Mouse (Mus musculus) left cerebral cortex, postnatal 25 days (tissue): ENCODE data around the gene Itgb5. TPM values are rescaled to one million over a fixed set of nuclear protein-coding genes. Genes with fewer than 3 reads are reported as not detected.
A peak's percentile ranks its signal among the peaks of the same experiment; 100 is the strongest.

ENCODE experiments used
- DNase-seq, 2 experiments: peaks; one replicate each; pipeline ENCODE4 v3.0.0; 2022; ENCODE audit warnings: low spot score in 2 of 2, mixed read lengths in 1 of 2
- intact Hi-C: fragments of 180-260 bp; cut with DNase I; formaldehyde crosslinking; loops from one replicate; pipeline ENCODE4 v1.15.1; 2025
- total RNA-seq, 2 experiments: library from RNA; stranded (reverse); gene quantifications; 2 replicates each; pipeline ENCODE4 v1.2.3; 2021

Gene Itgb5
- total RNA-seq, 2 experiments from 2014 or later, result 37.3 to 39.3 TPM

DNA sequence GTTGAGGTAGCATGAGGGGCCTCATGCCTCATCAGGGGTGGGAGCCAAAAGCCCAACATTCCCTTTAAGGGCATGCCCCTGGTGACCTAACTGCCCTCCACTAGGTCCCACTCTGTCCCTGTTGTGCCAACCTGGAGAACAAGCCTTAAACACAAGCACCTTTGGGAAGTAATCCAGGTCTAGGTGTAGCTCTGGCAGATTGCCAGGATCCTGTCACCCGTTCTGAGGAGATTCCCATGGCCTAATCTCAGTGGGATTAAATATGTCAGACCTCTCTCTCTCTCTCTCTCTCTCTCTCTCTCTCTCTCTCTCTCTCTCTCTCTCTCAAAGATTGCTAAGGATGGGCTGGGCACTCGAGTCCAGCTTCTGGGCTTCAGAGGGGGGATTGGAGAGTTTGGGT lies 102.2 kb downstream of the Itgb5 start:
- no peak for DNase-seq
- intact Hi-C loops, result no loop called here

DNA sequence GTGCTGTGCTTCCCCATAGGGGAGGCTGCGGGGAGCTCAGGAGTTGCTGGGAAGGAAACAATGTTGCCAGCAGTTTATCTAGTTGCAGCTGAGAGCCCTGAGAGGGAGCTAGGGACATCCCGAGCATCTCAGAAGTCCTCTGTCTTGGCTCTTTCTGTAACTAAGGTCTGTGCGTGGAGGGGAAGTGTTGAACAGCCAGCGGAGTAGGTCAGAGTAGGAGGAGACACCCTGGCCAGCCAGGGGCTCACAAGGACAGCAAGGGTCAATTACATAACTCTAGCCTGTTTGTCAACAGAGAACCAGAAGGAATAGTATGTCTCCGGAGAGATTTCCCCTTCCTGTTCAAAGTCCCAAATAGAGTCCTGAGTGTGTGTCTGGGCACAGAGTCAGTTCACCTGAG lies 102.7 kb downstream of the Itgb5 start:
- DNase-seq, result no peak
- intact Hi-C loops, result no loop called here

- DNase-seq, result no peak
- intact Hi-C loops, result no loop called here
Measured at GRCm38 (mm10) chr16:33933411-33933810, 103.9 kb downstream of the Itgb5 start.

- intact Hi-C loops, result no loop called here
- DNase-seq, result peak; percentile 35 to 50
Measured at GRCm38 (mm10) chr16:33934701-33935406, 105.4 kb downstream of the Itgb5 start.

GRCm38 (mm10) chr16:33935407-33935785 lies 105.9 kb downstream of the Itgb5 start:
- intact Hi-C loops, result no loop called here
- DNase-seq, result no peak

DNA sequence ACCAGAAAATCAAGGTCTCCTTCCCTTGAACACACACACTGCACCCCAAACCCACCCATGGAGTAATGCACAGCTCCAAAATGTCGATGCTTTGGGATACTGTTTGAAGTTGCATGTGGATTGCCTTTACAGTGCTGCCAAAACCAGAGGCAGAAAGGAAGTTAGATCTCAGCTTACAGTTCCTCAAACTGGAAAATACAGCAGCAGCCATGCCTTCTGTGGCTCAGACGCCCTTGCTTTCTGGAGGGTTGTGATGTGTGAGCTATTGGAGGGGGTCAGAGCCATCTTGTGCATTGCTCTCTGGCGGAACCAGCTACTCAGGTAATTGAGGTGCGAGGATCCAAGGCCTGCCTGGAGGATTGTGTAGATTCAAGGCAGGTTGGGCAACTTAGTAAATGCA lies 107.4 kb downstream of the Itgb5 start:
- DNase-seq, result no peak
- intact Hi-C loops, result no loop called here

DNA sequence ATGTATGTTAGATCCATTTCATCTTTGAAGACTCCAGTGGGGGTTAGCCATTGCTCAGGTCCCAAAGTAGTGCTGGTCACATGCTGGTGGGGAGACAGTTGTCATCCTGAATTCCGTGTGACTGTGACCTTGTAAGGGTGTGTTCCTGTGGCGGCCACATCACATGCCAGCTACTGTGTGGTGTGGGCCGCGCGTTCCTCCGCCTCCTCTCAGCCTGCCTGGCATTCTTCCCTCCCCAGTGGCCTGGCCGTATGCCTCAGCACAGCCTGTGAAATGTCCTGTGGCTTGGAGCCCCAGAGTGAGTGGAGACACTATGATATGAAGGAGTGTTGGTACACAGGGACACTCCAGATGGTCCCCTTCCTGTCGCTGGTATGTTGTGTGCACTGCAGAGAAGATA lies 108.1 kb downstream of the Itgb5 start:
- intact Hi-C loops, result no loop called here
- peak; percentile 29 to 36 for DNase-seq

DNA sequence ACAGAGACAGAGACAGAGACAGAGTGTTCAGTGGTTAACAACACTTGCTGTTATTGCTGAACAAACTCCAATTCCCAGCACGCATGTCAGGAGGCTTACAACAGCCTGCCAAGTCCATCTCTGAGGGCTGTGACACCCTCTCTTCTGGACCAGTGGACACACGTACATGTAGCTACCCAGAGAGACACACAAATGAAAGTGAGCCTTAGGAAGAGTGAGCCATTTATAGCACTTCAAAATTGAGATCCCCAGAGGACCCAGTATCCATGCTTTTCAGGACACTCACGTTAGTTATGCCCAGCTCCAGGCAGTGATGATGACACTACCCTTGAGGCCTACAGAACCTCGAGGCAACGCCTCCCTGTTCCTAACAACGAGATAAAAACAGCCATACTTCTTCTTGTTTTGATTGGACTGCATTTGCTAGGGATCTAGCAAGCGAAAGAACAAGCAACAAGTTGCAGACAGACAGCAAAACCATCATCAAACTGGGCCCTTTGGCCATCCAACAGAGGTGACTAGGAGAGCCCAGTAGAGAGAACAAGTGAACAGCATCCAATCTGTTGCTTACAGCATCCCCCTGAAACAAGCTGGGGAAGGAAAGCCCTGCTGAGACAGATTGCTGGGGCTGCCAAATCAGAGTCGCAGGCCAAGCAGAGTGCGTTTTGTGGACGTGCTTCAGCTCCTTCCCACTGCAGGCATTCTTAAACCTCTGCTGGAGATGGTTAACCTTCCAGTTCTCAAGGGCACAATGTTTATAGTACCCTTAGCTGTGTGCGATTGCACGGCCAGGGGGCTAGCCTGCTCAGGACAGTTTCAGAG lies 109.1 kb downstream of the Itgb5 start:
- no peak for DNase-seq
- intact Hi-C loops, result no loop called here

GRCm38 (mm10) chr16:33939133-33939531 lies 109.7 kb downstream of the Itgb5 start:
- intact Hi-C loops, result no loop called here
- DNase-seq, result no peak

DNA sequence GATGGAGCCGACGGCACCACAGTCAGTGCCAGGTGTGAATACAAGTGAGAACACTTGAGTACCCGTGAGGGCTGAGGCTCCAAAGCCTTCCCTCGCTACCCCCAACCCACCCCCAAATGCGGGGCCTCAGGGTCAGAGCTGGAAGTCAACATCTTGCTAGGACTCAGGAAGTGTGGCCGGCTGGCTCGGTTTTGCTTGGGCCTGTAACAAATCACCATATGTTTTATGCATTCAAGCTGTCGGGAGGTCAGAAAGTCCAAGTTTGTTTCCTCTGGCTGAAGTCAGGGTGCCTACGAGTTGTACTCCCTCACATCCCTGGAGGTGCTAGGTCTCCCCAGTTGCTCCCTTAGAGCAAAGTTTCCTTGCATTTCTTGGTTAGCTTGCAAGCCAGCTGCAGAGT lies 110.2 kb downstream of the Itgb5 start:
- no peak for DNase-seq
- intact Hi-C loops, result no loop called here

- DNase-seq, result no peak
- intact Hi-C loops, result no loop called here
Measured at GRCm38 (mm10) chr16:33940095-33940494, 110.6 kb downstream of the Itgb5 start.

- peak; percentile 34 to 50 for DNase-seq
- intact Hi-C loops, result no loop called here
Measured at GRCm38 (mm10) chr16:33941271-33941781, 111.9 kb downstream of the Itgb5 start.

- DNase-seq, result no peak
- intact Hi-C loops, result no loop called here
Measured at GRCm38 (mm10) chr16:33942341-33942740, 112.9 kb downstream of the Itgb5 start.

DNA sequence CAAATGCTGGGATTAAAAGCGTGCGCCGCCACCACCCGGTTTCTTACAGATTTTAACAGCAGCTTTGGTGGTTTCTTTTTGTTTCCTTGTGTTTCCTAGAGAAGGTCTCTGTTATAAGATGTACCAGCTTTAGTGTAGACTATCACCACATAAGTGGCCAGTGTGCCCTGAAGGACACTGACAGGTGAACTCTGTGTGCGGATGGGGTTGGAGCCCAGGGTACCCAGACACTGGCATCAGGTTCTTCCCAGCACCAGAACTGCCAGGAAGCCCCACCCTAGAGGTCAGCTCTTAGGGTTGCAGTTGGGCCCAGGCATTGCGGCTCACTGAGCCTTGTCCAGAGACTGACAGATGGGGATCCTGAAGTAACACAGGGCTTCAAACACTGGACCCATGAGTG lies 113.9 kb downstream of the Itgb5 start:
- intact Hi-C loops, result no loop called here
- no peak for DNase-seq

DNA sequence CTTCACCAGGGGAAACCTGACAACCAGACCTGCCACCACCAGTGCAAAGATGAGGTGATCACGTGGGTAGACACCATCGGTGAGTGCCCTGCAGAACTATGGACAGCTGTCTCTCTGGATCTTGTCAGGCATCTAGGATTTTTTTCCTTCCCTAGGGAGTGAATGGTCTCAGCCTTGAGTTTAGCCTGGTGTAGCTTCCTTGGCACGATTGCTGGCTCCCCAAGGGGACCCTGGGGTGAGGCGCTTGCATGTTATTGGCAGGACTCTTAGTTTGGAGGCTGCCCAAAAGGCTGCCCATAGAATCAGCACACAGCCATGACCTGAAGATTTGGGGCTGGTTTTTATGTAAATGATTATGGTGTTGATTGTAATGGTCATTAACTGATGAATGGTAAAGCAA lies 114.7 kb downstream of the Itgb5 start:
- intact Hi-C loops, result no loop called here

DNA sequence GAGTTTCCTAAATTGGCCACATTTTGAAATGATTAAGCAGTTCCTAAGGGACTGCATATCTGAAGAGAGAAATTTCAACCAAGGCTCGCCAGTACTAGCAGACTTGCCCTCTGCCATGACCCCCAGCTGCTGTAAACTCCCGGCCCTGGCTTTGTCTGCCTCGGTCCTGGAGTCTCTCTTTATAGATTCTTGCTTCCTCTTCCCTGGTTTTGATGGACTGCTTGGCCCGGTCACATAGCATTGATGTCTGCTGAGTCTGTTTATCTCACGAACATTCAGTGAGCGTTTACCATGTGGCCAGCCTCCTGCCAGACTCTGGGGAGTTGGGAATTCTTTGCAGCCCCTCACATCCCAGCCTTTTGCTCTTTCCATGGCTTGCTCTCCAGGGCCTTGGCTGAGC lies 115.3 kb downstream of the Itgb5 start:
- intact Hi-C loops, result no loop called here
- no peak for DNase-seq

More for the DNA sequence above, 114.7 kb downstream of the Itgb5 start:
- no peak for DNase-seq

DNA sequence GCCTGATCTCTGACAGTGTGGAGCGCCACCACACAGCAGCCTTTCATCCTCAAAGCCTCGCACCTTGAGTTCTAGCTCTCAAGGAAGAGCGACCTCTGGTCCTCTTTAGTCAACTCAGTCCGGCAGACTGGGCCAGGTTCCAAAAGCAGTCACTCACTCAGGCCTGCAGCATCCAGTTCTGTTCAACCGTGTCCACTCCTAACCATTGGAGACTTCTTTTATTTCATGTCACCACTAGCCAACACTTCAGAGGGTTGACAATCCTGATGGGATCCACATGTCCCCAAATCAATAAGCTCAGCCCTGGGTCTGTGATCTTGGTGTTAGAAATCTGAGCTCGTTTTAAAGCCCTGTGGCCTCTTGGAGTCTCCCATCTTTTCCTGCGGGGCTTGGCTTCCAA lies 116.6 kb downstream of the Itgb5 start:
- intact Hi-C loops, result no loop called here

GRCm38 (mm10) chr16:33947664-33948571 lies 118.5 kb downstream of the Itgb5 start:
- no peak for DNase-seq
- intact Hi-C loops, result no loop called here

More for the DNA sequence above, 116.6 kb downstream of the Itgb5 start:
- DNase-seq, result no peak

GRCm38 (mm10) chr16:33950386-33950785 lies 120.9 kb downstream of the Itgb5 start:
- intact Hi-C loops, result no loop called here
- no peak for DNase-seq

DNA sequence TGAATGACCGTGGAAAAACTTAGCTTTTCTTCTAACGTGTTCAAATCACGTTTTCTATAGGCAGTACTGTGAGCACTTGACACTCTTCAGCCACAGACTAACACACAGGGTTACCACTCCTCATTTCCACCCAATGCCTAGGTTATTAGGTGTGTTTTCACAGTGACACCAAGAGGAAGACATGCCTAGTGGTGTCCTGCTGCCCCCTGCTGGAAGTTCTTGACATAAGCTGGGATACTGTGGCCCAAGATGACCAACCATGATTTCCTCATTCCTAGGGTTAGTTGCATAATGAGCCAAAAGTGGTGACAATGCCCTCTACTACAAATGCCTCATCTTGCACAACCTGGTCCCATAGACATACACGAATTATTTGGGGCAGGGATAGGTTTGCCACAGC lies 121.4 kb downstream of the Itgb5 start:
- intact Hi-C loops, result loop anchor here (1.0 kb wide), 1 partner anchor 130 kb away; no protein-coding TSS in a partner anchor
- DNase-seq, result peak; percentile 80 to 82
